Mouse (Mus musculus): Measurements from ENCODE around the gene Fem1a. TPM values are rescaled to one million over a fixed set of nuclear protein-coding genes. Genes with fewer than 3 reads are reported as not detected.

Gene Fem1a
- total and polyA plus RNA-seq, 2 experiments from 2014 or later, result 15.7 to 47.0 TPM

DNA sequence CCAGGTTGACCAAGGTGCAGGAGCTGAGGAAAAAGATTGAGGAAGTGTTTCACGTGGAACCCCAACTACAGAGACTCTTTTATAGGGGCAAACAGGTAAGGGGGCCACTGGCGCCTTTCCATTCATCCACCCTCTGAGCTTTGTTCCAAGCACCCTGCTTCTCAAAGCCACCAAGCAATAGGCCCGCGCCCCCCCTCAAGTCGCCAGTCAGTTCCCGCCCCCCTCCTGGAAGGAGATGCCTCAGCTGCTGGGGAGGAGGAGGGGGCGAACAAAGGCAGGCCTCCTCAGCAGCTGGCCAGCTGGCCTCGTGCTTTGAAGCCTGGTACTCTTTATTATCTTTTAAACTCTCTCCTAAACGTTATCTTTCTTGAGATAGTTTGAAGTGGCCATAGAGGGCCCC lies 48.5 kb downstream of the Fem1a start:
- Histone ChIP-seq H3K4me3 (ENCODE audit: low read length) (peak overlapping the region; percentile 74), H3K36me3 (ENCODE audit: insufficient read depth, low read length) (no peaks in the 10 kb centered on the region), H3K4me2 (ENCODE audit: low read depth, low read length) (peak overlapping the region; percentile 96), H3K4me1 (ENCODE audit: insufficient read depth, low read length) (no peaks in the 10 kb centered on the region; the same call in 1 of the 2 replicates), H3K9me3 (ENCODE audit: low read length) (no peaks in the 10 kb centered on the region), H3K9ac (replicated peaks; ENCODE audit: low read length) (peak overlapping the region; percentile 41; the same call in 1 of the 2 replicates), H3K27ac (no peak overlapping the region), H3K27me3 (ENCODE audit: insufficient read depth, low read length) (no peaks in the 10 kb centered on the region)
- WGBS, result 30% methylated on average over 9 of the region's 9 CpGs
- ATAC-seq, result no peak
- no peak for DNase-seq (ENCODE audit: low spot score)
- TF ChIP-seq CTCF (IDR thresholded peaks at IDR 0.05; ENCODE audit: low read depth), result no peak

DNA sequence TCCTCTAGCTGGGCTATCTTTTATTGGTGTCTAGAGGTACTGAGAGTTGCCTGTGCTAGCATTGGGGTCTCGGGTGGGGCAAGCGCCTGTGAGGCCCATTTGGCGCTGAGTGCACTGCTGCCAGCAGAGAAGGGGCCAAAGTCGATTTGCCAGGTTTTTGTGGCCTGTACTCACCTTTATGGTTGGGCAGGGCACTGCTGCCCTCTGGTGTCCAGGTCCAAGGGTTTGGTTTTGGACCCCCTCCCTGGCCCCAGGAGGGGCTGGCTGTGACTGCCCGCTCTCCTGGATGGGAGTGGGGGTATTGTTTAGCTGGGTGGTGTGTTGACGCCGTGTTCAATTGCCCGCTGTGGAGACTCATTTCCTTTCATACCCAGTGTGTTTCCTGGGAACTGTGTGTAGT lies 49.2 kb downstream of the Fem1a start:
- DNase-seq (ENCODE audit: low spot score) (no peak), ATAC-seq (no peak)
- 54% methylated on average over 8 of the region's 8 CpGs for WGBS
- Histone ChIP-seq H3K4me1 (ENCODE audit: insufficient read depth, low read length) (no peaks in the 10 kb centered on the region; the same call in 1 of the 2 replicates), H3K27me3 (ENCODE audit: insufficient read depth, low read length) (no peaks in the 10 kb centered on the region), H3K36me3 (ENCODE audit: insufficient read depth, low read length) (no peaks in the 10 kb centered on the region), H3K27ac (no peak overlapping the region), H3K9me3 (ENCODE audit: low read length) (no peaks in the 10 kb centered on the region), H3K4me2 (ENCODE audit: low read depth, low read length) (no peak overlapping the region), H3K4me3 (ENCODE audit: low read length) (no peak overlapping the region), H3K9ac (replicated peaks; ENCODE audit: low read length) (no peak overlapping the region)
- TF ChIP-seq CTCF (IDR thresholded peaks at IDR 0.05; ENCODE audit: low read depth), result peak; percentile 54

- H3K9ac ChIP-seq (replicated peaks; ENCODE audit: low read length), result no peak overlapping the region
- WGBS, result 85% methylated on average over 6 of the region's 6 CpGs
- H3K4me1 ChIP-seq (ENCODE audit: insufficient read depth, low read length), result no peaks in the 10 kb centered on the region; the same call in 1 of the 2 replicates
- H3K27ac ChIP-seq, result no peak overlapping the region
- DNase-seq (ENCODE audit: low spot score) (no peak), ATAC-seq (no peak)
- H3K4me2 ChIP-seq (ENCODE audit: low read depth, low read length), result no peak overlapping the region
- H3K27me3 ChIP-seq (ENCODE audit: insufficient read depth, low read length), result no peaks in the 10 kb centered on the region
- no peaks in the 10 kb centered on the region for H3K36me3 ChIP-seq (ENCODE audit: insufficient read depth, low read length)
- TF ChIP-seq CTCF (IDR thresholded peaks at IDR 0.05; ENCODE audit: low read depth), result no peak
- no peak overlapping the region for H3K4me3 ChIP-seq (ENCODE audit: low read length)
- no peaks in the 10 kb centered on the region for H3K9me3 ChIP-seq (ENCODE audit: low read length)
Measured at GRCm38 (mm10) chr17:56308088-56308487, 51.5 kb downstream of the Fem1a start.

GRCm38 (mm10) chr17:56309191-56309945 lies 52.8 kb downstream of the Fem1a start:
- TF ChIP-seq CTCF (IDR thresholded peaks at IDR 0.05; ENCODE audit: low read depth), result no peak
- Histone ChIP-seq H3K36me3 (ENCODE audit: insufficient read depth, low read length) (no peaks in the 10 kb centered on the region), H3K4me2 (ENCODE audit: low read depth, low read length) (no peak overlapping the region), H3K27me3 (ENCODE audit: insufficient read depth, low read length) (no peaks in the 10 kb centered on the region), H3K4me3 (ENCODE audit: low read length) (no peak overlapping the region), H3K9ac (replicated peaks; ENCODE audit: low read length) (no peak overlapping the region), H3K27ac (no peak overlapping the region), H3K9me3 (ENCODE audit: low read length) (no peaks in the 10 kb centered on the region), H3K4me1 (ENCODE audit: insufficient read depth, low read length) (no peaks in the 10 kb centered on the region; the same call in 1 of the 2 replicates)
- no peak for DNase-seq (ENCODE audit: low spot score)
- WGBS, result 87% methylated on average over 15 of the region's 15 CpGs
- ATAC-seq, result no peak

MicroRNAs within 50 kb of the gene (microRNA counts, 519-probe panel; counts per million panel counts)
- 3,502 counts per million, percentile 59 among the panel's probes with 10 or more counts for microRNA mmu-miR-7b

Small RNA genes lying within 50 kb of the gene (microRNA-seq; reads per million reads assigned to microRNA genes)
- 1,574 to 1,825 reads per million in 2 experiments for gene Mir7b

Other genes with a start within 250 kb of the Fem1a start
- 76.0 and 79.5 TPM in 2 replicates for gene Sh3gl1, start 220.2 kb upstream of the Fem1a start, total RNA-seq (2014; rRNA removed)
- gene Sh3gl1, start 220.2 kb upstream of the Fem1a start, polyA plus RNA-seq (2015; fragmentation: Nextera tagmentation; extraction: Ambion mirVana), result 84.5 and 87.6 TPM in 2 replicates
- gene Chaf1a, start 216.4 kb upstream of the Fem1a start, total RNA-seq (2014; rRNA removed), result 5.8 and 6.1 TPM in 2 replicates
- 4.5 and 5.3 TPM in 2 replicates for gene Chaf1a, start 216.4 kb upstream of the Fem1a start, polyA plus RNA-seq (2015; fragmentation: Nextera tagmentation; extraction: Ambion mirVana)
- gene Ubxn6, start 181.8 kb upstream of the Fem1a start, total RNA-seq (2014; rRNA removed), result 92.0 and 111 TPM in 2 replicates
- 75.2 and 77.7 TPM in 2 replicates for gene Ubxn6, start 181.8 kb upstream of the Fem1a start, polyA plus RNA-seq (2015; fragmentation: Nextera tagmentation; extraction: Ambion mirVana)
- gene Hdgfl2, start 177.2 kb upstream of the Fem1a start, total RNA-seq (2014; rRNA removed), result 57.5 and 70.0 TPM in 2 replicates
- gene Hdgfl2, start 177.2 kb upstream of the Fem1a start, polyA plus RNA-seq (2015; fragmentation: Nextera tagmentation; extraction: Ambion mirVana), result 109 and 119 TPM in 2 replicates
- 0.61 and 0.99 TPM in 2 replicates for gene Plin4, start 147.0 kb upstream of the Fem1a start, total RNA-seq (2014; rRNA removed)
- gene Plin4, start 147.0 kb upstream of the Fem1a start, polyA plus RNA-seq (2015; fragmentation: Nextera tagmentation; extraction: Ambion mirVana), result 0.08 and 0.11 TPM in 2 replicates
- gene Plin5, start 139.2 kb upstream of the Fem1a start, total RNA-seq (2014; rRNA removed), result 2.2 and 3.3 TPM in 2 replicates
- 4.1 and 4.4 TPM in 2 replicates for gene Plin5, start 139.2 kb upstream of the Fem1a start, polyA plus RNA-seq (2015; fragmentation: Nextera tagmentation; extraction: Ambion mirVana)
- gene Lrg1, start 134.8 kb upstream of the Fem1a start, total RNA-seq (2014; rRNA removed), result 0.21 TPM in 1 of 2 replicates, not detected in the other
- 0.90 and 0.95 TPM in 2 replicates for gene Lrg1, start 134.8 kb upstream of the Fem1a start, polyA plus RNA-seq (2015; fragmentation: Nextera tagmentation; extraction: Ambion mirVana)
- gene Sema6b, start 116.5 kb upstream of the Fem1a start, total RNA-seq (2014; rRNA removed), result 91.6 and 97.5 TPM in 2 replicates
- gene Sema6b, start 116.5 kb upstream of the Fem1a start, polyA plus RNA-seq (2015; fragmentation: Nextera tagmentation; extraction: Ambion mirVana), result 12.9 and 13.2 TPM in 2 replicates
- gene Tnfaip8l1, start 94.3 kb upstream of the Fem1a start, total RNA-seq (2014; rRNA removed), result 14.4 and 17.8 TPM in 2 replicates
- gene Tnfaip8l1, start 94.3 kb upstream of the Fem1a start, polyA plus RNA-seq (2015; fragmentation: Nextera tagmentation; extraction: Ambion mirVana), result 6.9 and 7.1 TPM in 2 replicates
- gene Mydgf, start 72.9 kb upstream of the Fem1a start, total RNA-seq (2014; rRNA removed), result 58.1 and 59.0 TPM in 2 replicates
- 86.6 and 86.9 TPM in 2 replicates for gene Mydgf, start 72.9 kb upstream of the Fem1a start, polyA plus RNA-seq (2015; fragmentation: Nextera tagmentation; extraction: Ambion mirVana)
- gene Dpp9, start 37.9 kb upstream of the Fem1a start, total RNA-seq (2014; rRNA removed), result 30.3 and 31.3 TPM in 2 replicates
- 18.9 and 19.0 TPM in 2 replicates for gene Dpp9, start 37.9 kb upstream of the Fem1a start, polyA plus RNA-seq (2015; fragmentation: Nextera tagmentation; extraction: Ambion mirVana)
- 3.1 and 3.4 TPM in 2 replicates for gene Ticam1, start 20.0 kb downstream of the Fem1a start, total RNA-seq (2014; rRNA removed)
- 1.2 and 1.3 TPM in 2 replicates for gene Ticam1, start 20.0 kb downstream of the Fem1a start, polyA plus RNA-seq (2015; fragmentation: Nextera tagmentation; extraction: Ambion mirVana)
- gene Plin3, start 36.1 kb downstream of the Fem1a start, total RNA-seq (2014; rRNA removed), result 12.4 and 13.9 TPM in 2 replicates
- gene Plin3, start 36.1 kb downstream of the Fem1a start, polyA plus RNA-seq (2015; fragmentation: Nextera tagmentation; extraction: Ambion mirVana), result 16.0 and 17.0 TPM in 2 replicates
- not detected in 2 replicates for gene Arrdc5, start 43.5 kb downstream of the Fem1a start, total RNA-seq (2014; rRNA removed)
- not detected in 2 replicates for gene Arrdc5, start 43.5 kb downstream of the Fem1a start, polyA plus RNA-seq (2015; fragmentation: Nextera tagmentation; extraction: Ambion mirVana)
- gene Uhrf1, start 46.5 kb downstream of the Fem1a start, total RNA-seq (2014; rRNA removed), result 28.2 and 31.4 TPM in 2 replicates
- gene Uhrf1, start 46.5 kb downstream of the Fem1a start, polyA plus RNA-seq (2015; fragmentation: Nextera tagmentation; extraction: Ambion mirVana), result 18.8 and 20.5 TPM in 2 replicates
- gene Kdm4b, start 69.3 kb downstream of the Fem1a start, total RNA-seq (2014; rRNA removed), result 137 and 144 TPM in 2 replicates
- 42.5 and 42.6 TPM in 2 replicates for gene Kdm4b, start 69.3 kb downstream of the Fem1a start, polyA plus RNA-seq (2015; fragmentation: Nextera tagmentation; extraction: Ambion mirVana)
- gene Ptprs, start 219.7 kb downstream of the Fem1a start, total RNA-seq (2014; rRNA removed), result 869 and 913 TPM in 2 replicates
- gene Ptprs, start 219.7 kb downstream of the Fem1a start, polyA plus RNA-seq (2015; fragmentation: Nextera tagmentation; extraction: Ambion mirVana), result 196 and 198 TPM in 2 replicates

All from hindbrain, postnatal 0 days (tissue).